Mouse (Mus musculus) olfactory bulb, adult 2 months (tissue): ENCODE data around the gene Pex7. TPM values are rescaled to one million over a fixed set of nuclear protein-coding genes. Genes with fewer than 3 reads are reported as not detected.

Source experiments
- H3K27ac ChIP-seq: fragments of 200-500 bp; 2 replicates; pipeline ENCODE4 v1.5.1; 2012; ENCODE audit warnings: low read depth, low read length; ENCODE audit not compliant: insufficient read depth
- H3K4me1 ChIP-seq: fragments of 200-500 bp; 2 replicates; pipeline ENCODE4 v1.6.1; 2012; ENCODE audit warnings: low read length; ENCODE audit not compliant: control insufficient read depth, insufficient read depth
- H3K4me3 ChIP-seq: fragments of 200-500 bp; 2 replicates; pipeline ENCODE4 v1.5.1; 2012; ENCODE audit warnings: mild to moderate bottlenecking, low read depth, low read length, moderate library complexity; ENCODE audit not compliant: insufficient read depth
- CTCF ChIP-seq: fragments of 200-500 bp; IDR thresholded peaks from 2 replicates; pipeline ENCODE4 v1.5.1; 2012; ENCODE audit warnings: low read depth, mild to moderate bottlenecking, low read length, moderate library complexity; ENCODE audit not compliant: insufficient read depth
- POLR2A ChIP-seq: fragments of 200-500 bp; IDR thresholded peaks from 2 replicates; pipeline ENCODE4 v1.6.1; 2012; ENCODE audit warnings: mild to moderate bottlenecking, low read depth, low read length, moderate library complexity; ENCODE audit not compliant: insufficient read depth
- WGBS: fragments of 180-500 bp; shearing (Covaris S2); methylation state at CpG from one replicate; pipeline ENCODE4 v1.1.7; 2018; 5-methylcytosine and 5-hydroxymethylcytosine counted together
- polyA plus RNA-seq: library from polyadenylated mRNA; stranded (reverse); fragments of >200 nt; gene quantifications from 2 replicates; pipeline ENCODE4 v1.2.4, GENCODE M21; 2012; ENCODE audit warnings: low replicate concordance; ENCODE audit not compliant: missing spikeins, insufficient read depth, insufficient read length

Pex7 gene
- polyA plus RNA-seq, 1 experiment: not detected

DNA sequence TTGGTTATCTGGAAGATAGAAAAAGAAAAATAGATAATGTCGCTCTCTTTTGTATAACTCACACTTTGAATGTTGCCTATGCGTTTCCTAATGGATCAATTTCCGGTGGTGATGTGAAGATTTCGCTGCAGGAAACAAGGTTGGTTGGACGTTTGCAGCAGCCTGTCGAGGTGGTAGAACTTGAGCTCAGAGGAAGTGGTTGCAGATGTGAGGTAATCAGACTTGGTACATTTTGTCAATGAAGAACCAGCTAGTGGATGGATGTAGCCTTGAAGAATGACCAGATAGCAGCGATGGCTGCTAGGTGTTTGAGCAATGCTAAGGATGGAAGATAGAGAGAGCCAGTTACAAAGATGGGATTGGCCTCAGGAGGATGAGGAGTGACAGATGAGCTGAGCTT lies 102.7 kb downstream of the Pex7 start:
- Histone ChIP-seq H3K27ac (no peak overlapping the region), H3K4me3 (no peak overlapping the region), H3K4me1 (no peaks in the 10 kb centered on the region)
- TF ChIP-seq POLR2A: no peak
- TF ChIP-seq CTCF: no peak
- WGBS: 89% methylated on average over 7 of the region's 7 CpGs

Other genes with a start within 250 kb of the Pex7 start
- gene Il20ra, start 195.1 kb downstream of the Pex7 start, polyA plus RNA-seq: not detected in 2 replicates
- gene Slc35d3, start 56.2 kb downstream of the Pex7 start, polyA plus RNA-seq: not detected in 2 replicates
- gene Map3k5, start 26.8 kb upstream of the Pex7 start, polyA plus RNA-seq: not detected in 2 replicates
- not detected in 2 replicates for gene Map7, start 240.8 kb upstream of the Pex7 start, polyA plus RNA-seq